Mouse (Mus musculus): ENCODE data around the gene Fgf12.

DNA sequence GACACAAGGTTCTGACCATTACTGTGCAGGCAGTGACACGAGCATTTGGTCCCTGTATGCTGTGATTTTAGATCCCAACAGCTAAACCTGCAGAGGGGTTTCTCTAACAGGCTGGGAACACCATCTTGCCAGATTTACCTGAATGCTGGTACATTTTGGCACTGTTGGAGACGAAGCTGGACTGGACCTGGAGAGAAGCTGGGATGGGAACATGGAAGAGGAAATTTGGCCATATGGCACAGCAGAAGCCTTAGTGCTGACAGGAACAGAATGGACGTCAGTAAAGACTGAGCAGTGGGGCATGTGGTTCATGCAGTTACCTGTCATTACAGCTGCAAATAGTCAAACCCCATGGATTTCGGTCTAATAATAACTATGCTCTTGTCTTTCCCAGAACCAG is 151.1 kb downstream of the Fgf12 start:
- TF ChIP-seq CTCF (IDR thresholded peaks at IDR 0.05; ENCODE audit: low read depth, low read length): no peak
- no peak for TF ChIP-seq POLR2A (IDR thresholded peaks at IDR 0.05; ENCODE audit: extremely low read depth, insufficient read depth, low read length)
